Comparison of ENCODE assay signal across 15 mouse cellular contexts in genomic region chr11:78205361-78206206, GRCm38 (mm10). TPM values are rescaled to one million over a fixed set of nuclear protein-coding genes. Genes with fewer than 3 reads are reported as not detected.
DNase-seq lines count a peak whose midpoint lies in the region; ATAC-seq and TF ChIP-seq lines count a peak whose summit lies in the region.
"Had no signal": no experiment of that assay in that cellular context is flagged by ENCODE, and none has a peak within 500 bp of the region (broad histone marks: within the 10 kb centered on the region; RNA-seq: fewer than 3 reads in every experiment).

No protein-coding gene starts in this region.

- no peak for TF ChIP-seq CTCF in forebrain, postnatal 0 days (IDR thresholded peaks at IDR 0.05; ENCODE audit: low read depth)
- TF ChIP-seq CTCF in olfactory bulb, adult 2 months (IDR thresholded peaks at IDR 0.05; ENCODE audit: insufficient read depth, low read depth, low read length) = no peak

- peak; percentile 37; the same call in 1 of the 2 replicates for ATAC-seq in kidney, embryonic 16.5 days (ENCODE audit: low FRiP score, low TSS enrichment)
- ATAC-seq in forebrain, postnatal 0 days = peak; percentile 23; the same call in 1 of the 2 replicates
- ATAC-seq in frontal cortex, adult (ENCODE audit: low TSS enrichment) = no peak
- ATAC-seq: liver, embryonic 12.5 days had no signal

- no peak overlapping the region for H3K9ac ChIP-seq in kidney, embryonic 16.5 days (replicated peaks; ENCODE audit: low read length)
- no peak overlapping the region for H3K9ac ChIP-seq in forebrain, postnatal 0 days
- H3K9ac ChIP-seq: embryonic facial prominence, embryonic 15.5 days; heart, embryonic 15.5 days; liver, embryonic 12.5 days had no signal

- H3K27me3 ChIP-seq in kidney, embryonic 16.5 days (ENCODE audit: insufficient read depth, low read length) = no peaks in the 10 kb centered on the region
- no peaks in the 10 kb centered on the region for H3K27me3 ChIP-seq in forebrain, postnatal 0 days (ENCODE audit: insufficient read depth, low read length)
- H3K27me3 ChIP-seq: embryonic facial prominence, embryonic 15.5 days; heart, embryonic 15.5 days; liver, embryonic 12.5 days had no signal

- H3K36me3 ChIP-seq in kidney, embryonic 16.5 days (ENCODE audit: insufficient read depth, low read length) = peaks cover 49% of the 10 kb centered on the region
- H3K36me3 ChIP-seq in forebrain, postnatal 0 days (ENCODE audit: insufficient read depth) = peaks cover 56% of the 10 kb centered on the region

- no peak overlapping the region for H3K4me3 ChIP-seq in kidney, embryonic 16.5 days (ENCODE audit: low read length)
- H3K4me3 ChIP-seq in forebrain, postnatal 0 days (ENCODE audit: low read depth, low read length) = no peak overlapping the region
- no peak overlapping the region for H3K4me3 ChIP-seq in olfactory bulb, adult 2 months (ENCODE audit: insufficient read depth, low read depth, low read length)
- H3K4me3 ChIP-seq: embryonic facial prominence, embryonic 15.5 days; heart, embryonic 15.5 days; liver, embryonic 12.5 days had no signal

- H3K4me1 ChIP-seq in kidney, embryonic 16.5 days (ENCODE audit: insufficient read depth, low read length) = peaks cover 12% of the 10 kb centered on the region
- no peaks in the 10 kb centered on the region for H3K4me1 ChIP-seq in forebrain, postnatal 0 days (ENCODE audit: insufficient read depth)
- H3K4me1 ChIP-seq in olfactory bulb, adult 2 months (ENCODE audit: control insufficient read depth, insufficient read depth, low read length) = peaks cover 17% of the 10 kb centered on the region
- H3K4me1 ChIP-seq: embryonic facial prominence, embryonic 15.5 days; heart, embryonic 15.5 days; liver, embryonic 12.5 days had no signal

- TF ChIP-seq POLR2A in olfactory bulb, adult 2 months (IDR thresholded peaks at IDR 0.05; ENCODE audit: insufficient read depth, low read depth, low read length) = no peak

- no peak overlapping the region for H3K4me2 ChIP-seq in kidney, embryonic 16.5 days (replicated peaks; ENCODE audit: low read depth, low read length)
- no peak overlapping the region for H3K4me2 ChIP-seq in forebrain, postnatal 0 days (ENCODE audit: low read depth)
- H3K4me2 ChIP-seq: embryonic facial prominence, embryonic 15.5 days; heart, embryonic 15.5 days; liver, embryonic 12.5 days had no signal

- DNase-seq in kidney, postnatal 14 days = no peak
- DNase-seq in forebrain, postnatal 0 days = no peak
- DNase-seq in mesoderm, embryonic 11.5 days (ENCODE audit: low read depth, low spot score) = peak; percentile 72
- DNase-seq in testis, postnatal 10 days (ENCODE audit: low spot score) = no peak
- DNase-seq in layer of hippocampus, postnatal 10 days (ENCODE audit: low spot score in 2 of 2) = no peak
- DNase-seq: adrenal gland, adult 2 months; kidney, adult 11 months; lung, postnatal 14 days; right cerebral cortex, postnatal 25 days had no signal

- peak overlapping the region; percentile 31 for H3K27ac ChIP-seq in kidney, embryonic 16.5 days (ENCODE audit: low read length)
- peak overlapping the region; percentile 40; the same call in 1 of the 2 replicates for H3K27ac ChIP-seq in forebrain, postnatal 0 days (ENCODE audit: low read depth, low read length)
- peak overlapping the region; percentile 50 for H3K27ac ChIP-seq in olfactory bulb, adult 2 months (ENCODE audit: insufficient read depth, low read depth, low read length)
- H3K27ac ChIP-seq: embryonic facial prominence, embryonic 15.5 days; heart, embryonic 15.5 days; liver, embryonic 12.5 days had no signal

- WGBS in kidney, embryonic 16.5 days = 25% methylated on average over 13 of the region's 13 CpGs
- WGBS in forebrain, postnatal 0 days = 65% methylated on average over 13 of the region's 13 CpGs
- 50% methylated on average over 13 of the region's 13 CpGs for WGBS in olfactory bulb, adult 2 months

- no peaks in the 10 kb centered on the region for H3K9me3 ChIP-seq in kidney, embryonic 16.5 days (ENCODE audit: low read length)
- no peaks in the 10 kb centered on the region for H3K9me3 ChIP-seq in forebrain, postnatal 0 days (ENCODE audit: low read length)
- H3K9me3 ChIP-seq: embryonic facial prominence, embryonic 15.5 days; heart, embryonic 15.5 days; liver, embryonic 12.5 days had no signal

RNA-seq across cellular contexts. Expression of gene Proca1, which starts 12.4 kb away (rescaled TPM):
- 4.5 and 4.8 TPM in 2 replicates for polyA plus RNA-seq in kidney, embryonic 16.5 days (2015; fragmentation: Nextera tagmentation; extraction: Ambion mirVana)
- total RNA-seq in forebrain, postnatal 0 days (2014; rRNA removed) = 0.81 and 2.4 TPM in 2 replicates
- polyA plus RNA-seq in forebrain, postnatal 0 days (2015; fragmentation: Nextera tagmentation; extraction: Ambion mirVana) = 2.5 and 3.3 TPM in 2 replicates
- not detected in 2 replicates for polyA plus RNA-seq in olfactory bulb, adult 2 months (2012; ENCODE audit: insufficient read depth, insufficient read length, low replicate concordance, missing spikeins)
- total RNA-seq in layer of hippocampus, postnatal 10 days (2021) = 1 to 10 TPM; 4.5 to 5.8 TPM

RNA-seq across cellular contexts. Expression of gene Rab34, which starts 17.4 kb away (rescaled TPM):
- polyA plus RNA-seq in kidney, embryonic 16.5 days (2015; fragmentation: Nextera tagmentation; extraction: Ambion mirVana) = 128 and 130 TPM in 2 replicates
- 76.9 and 83.5 TPM in 2 replicates for total RNA-seq in forebrain, postnatal 0 days (2014; rRNA removed)
- 50.8 and 55.5 TPM in 2 replicates for polyA plus RNA-seq in forebrain, postnatal 0 days (2015; fragmentation: Nextera tagmentation; extraction: Ambion mirVana)
- polyA plus RNA-seq in olfactory bulb, adult 2 months (2012; ENCODE audit: insufficient read depth, insufficient read length, low replicate concordance, missing spikeins) = not detected in 2 replicates
- 10 to 100 TPM; 40.9 to 42.2 TPM for total RNA-seq in layer of hippocampus, postnatal 10 days (2021)

RNA-seq across cellular contexts. Expression of gene Rpl23a, which starts 22.2 kb away (rescaled TPM):
- polyA plus RNA-seq in kidney, embryonic 16.5 days (2015; fragmentation: Nextera tagmentation; extraction: Ambion mirVana) = 1,090 and 1,147 TPM in 2 replicates
- 772 and 968 TPM in 2 replicates for total RNA-seq in forebrain, postnatal 0 days (2014; rRNA removed)
- 938 and 1,223 TPM in 2 replicates for polyA plus RNA-seq in forebrain, postnatal 0 days (2015; fragmentation: Nextera tagmentation; extraction: Ambion mirVana)
- 1,288 TPM in 1 of 2 replicates, not detected in the other for polyA plus RNA-seq in olfactory bulb, adult 2 months (2012; ENCODE audit: insufficient read depth, insufficient read length, low replicate concordance, missing spikeins)
- total RNA-seq in layer of hippocampus, postnatal 10 days (2021) = 100 to 1,000 TPM; 878 to 942 TPM

RNA-seq across cellular contexts. Expression of gene Tlcd1, which starts 29.1 kb away (rescaled TPM):
- polyA plus RNA-seq in kidney, embryonic 16.5 days (2015; fragmentation: Nextera tagmentation; extraction: Ambion mirVana) = 35.1 and 36.1 TPM in 2 replicates
- 15.3 and 22.0 TPM in 2 replicates for total RNA-seq in forebrain, postnatal 0 days (2014; rRNA removed)
- polyA plus RNA-seq in forebrain, postnatal 0 days (2015; fragmentation: Nextera tagmentation; extraction: Ambion mirVana) = 13.9 and 19.0 TPM in 2 replicates
- not detected in 2 replicates for polyA plus RNA-seq in olfactory bulb, adult 2 months (2012; ENCODE audit: insufficient read depth, insufficient read length, low replicate concordance, missing spikeins)
- total RNA-seq in layer of hippocampus, postnatal 10 days (2021) = 10 to 100 TPM; 37.0 to 38.8 TPM

RNA-seq across cellular contexts. Expression of gene Nek8, which starts 29.1 kb away (rescaled TPM):
- polyA plus RNA-seq in kidney, embryonic 16.5 days (2015; fragmentation: Nextera tagmentation; extraction: Ambion mirVana) = 27.9 and 29.1 TPM in 2 replicates
- total RNA-seq in forebrain, postnatal 0 days (2014; rRNA removed) = 4.7 and 6.1 TPM in 2 replicates
- polyA plus RNA-seq in forebrain, postnatal 0 days (2015; fragmentation: Nextera tagmentation; extraction: Ambion mirVana) = 5.5 and 5.7 TPM in 2 replicates
- not detected in 2 replicates for polyA plus RNA-seq in olfactory bulb, adult 2 months (2012; ENCODE audit: insufficient read depth, insufficient read length, low replicate concordance, missing spikeins)
- 1 to 10 TPM; 6.2 to 6.4 TPM for total RNA-seq in layer of hippocampus, postnatal 10 days (2021)

Comparison
In these comparisons a context has a peak if more than half of its experiments do, and no peak if none do; other contexts are left out.
1. RNA of gene Rab34, which starts 17.4 kb away (polyA plus RNA-seq): 128 to 130 TPM in kidney, embryonic 16.5 days and 50.8 to 55.5 TPM in forebrain, postnatal 0 days; not detected in olfactory bulb, adult 2 months; every median in the first group is over 10 times any median in the second.
2. Peak in every context shown above with its lines, with median percentiles within 50 percentile points of each other: H3K27ac ChIP-seq.